Mouse (Mus musculus) adipocyte (in vitro differentiated cells): Measurements from ENCODE around the gene Henmt1.

Experiments used
- DNase-seq: peaks from one replicate; pipeline ENCODE4 v3.0.0-alpha.2; 2016; ENCODE audit warnings: low spot score

The Henmt1 gene

GRCm38 (mm10) chr3:108997762-108998161 is 58.1 kb downstream of the Henmt1 start:
- DNase-seq: no peak

DNA sequence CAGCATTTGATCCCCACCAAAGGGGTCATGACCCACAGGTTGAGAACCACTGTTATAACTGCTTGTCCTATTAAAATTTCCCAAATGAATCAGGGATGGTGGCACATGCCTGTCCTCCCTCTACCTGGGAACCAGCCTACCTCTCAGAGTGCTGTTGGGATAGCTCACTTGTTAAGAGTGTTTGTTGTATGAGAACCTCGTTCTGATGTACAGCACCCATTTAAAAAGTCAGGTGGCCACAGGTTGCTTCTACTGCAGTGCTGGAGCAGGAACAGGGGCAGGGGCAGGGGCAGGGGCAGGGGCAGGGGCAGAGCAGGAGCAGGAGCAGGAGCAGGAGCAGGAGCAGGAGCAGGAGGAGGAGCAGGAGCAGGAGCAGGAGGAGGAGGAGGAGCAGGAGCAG is 59.5 kb downstream of the Henmt1 start:
- DNase-seq: no peak

GRCm38 (mm10) chr3:109005777-109006176 is 66.1 kb downstream of the Henmt1 start:
- no peak for DNase-seq

DNA sequence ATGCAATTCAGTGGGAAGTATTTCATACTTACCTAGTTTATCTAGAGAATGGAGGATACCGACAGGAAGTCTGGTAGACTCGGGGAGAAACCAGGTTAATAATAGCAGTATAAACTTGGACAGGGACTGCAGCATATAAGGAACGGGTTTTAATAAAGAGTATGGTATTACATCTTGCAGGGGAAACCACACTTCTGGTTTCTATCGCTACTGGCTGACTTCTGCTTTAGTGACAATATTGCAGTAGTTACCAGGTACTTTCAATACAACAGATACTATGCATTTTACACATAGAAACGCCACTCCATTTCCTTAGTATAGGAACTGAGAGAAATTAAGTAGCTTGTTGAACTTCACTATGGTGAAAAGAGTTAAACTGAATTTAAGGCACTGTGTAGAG is 68.5 kb downstream of the Henmt1 start:
- no peak for DNase-seq
